Mouse (Mus musculus) embryo, embryonic 11 days (tissue): ENCODE data around the gene Ovol2.

ENCODE experiments used
- DNase-seq: peaks from one replicate; pipeline ENCODE4 v3.0.0-alpha.2; 2015

The Ovol2 gene

GRCm38 (mm10) chr2:144267004-144267730, 64.8 kb downstream of the Ovol2 start:
- no peak for DNase-seq

DNA sequence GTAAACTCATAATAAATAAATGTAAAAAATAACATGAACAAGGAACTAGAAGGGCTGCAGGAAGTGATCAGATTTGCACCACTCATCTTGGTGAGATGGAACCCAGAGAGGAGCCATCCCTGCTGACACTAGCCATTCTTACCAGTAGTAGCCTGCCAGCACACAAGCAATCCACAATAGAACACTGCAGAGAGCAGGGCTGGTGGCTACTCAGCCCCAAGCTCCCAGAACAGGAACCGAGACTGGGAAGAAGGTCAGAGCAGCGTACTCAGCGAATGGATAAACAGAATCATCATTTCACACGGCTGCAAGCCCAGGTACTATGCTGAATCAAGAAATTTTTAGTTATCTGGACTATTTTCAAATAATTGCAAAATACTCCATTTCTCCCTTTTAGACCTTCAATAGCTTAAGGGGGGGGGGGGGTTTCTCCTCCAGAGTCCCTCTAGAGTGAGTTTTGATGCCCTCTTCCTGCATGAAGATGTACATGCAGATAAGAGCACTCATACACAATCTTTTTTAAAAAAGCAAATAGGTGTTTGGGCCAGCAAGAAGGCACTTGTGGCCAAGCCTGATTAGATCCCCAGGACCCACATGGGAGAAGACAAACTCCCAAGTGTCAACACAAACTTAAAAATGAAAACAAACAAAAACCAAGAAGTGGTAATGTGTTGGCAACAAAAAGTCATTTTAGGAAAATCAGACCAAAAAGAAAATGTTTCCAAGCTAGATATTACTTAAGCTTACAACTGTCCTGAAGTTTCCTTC, 65.8 kb downstream of the Ovol2 start:
- DNase-seq = no peak

GRCm38 (mm10) chr2:144265120-144265488, 66.8 kb downstream of the Ovol2 start:
- no peak for DNase-seq

GRCm38 (mm10) chr2:144264398-144265119, 67.4 kb downstream of the Ovol2 start:
- no peak for DNase-seq

DNA sequence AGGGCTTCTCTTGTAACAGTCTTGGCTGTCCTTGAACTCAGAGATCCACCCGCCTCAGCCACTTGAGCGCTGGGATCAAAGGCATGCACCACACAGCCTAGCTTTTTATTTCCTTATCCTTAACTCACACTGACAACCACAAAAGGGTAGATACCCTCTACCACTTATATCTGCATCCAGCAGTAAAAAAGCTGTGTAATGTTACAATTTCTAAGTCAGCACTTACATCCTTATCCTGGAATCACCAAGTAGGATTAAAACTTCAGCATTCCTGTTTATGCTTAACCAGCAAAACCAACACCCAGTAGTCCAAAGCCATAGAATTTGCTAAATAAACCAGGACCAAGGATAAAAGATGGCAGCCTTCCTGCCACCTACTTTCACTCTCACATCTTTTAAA, 69.1 kb downstream of the Ovol2 start:
- no peak for DNase-seq
